Mouse (Mus musculus): ENCODE results near the gene Glul.
"Not testable (repeated sequence)": the region's sequence is repeated elsewhere in the genome, so short reads cannot be mapped to it uniquely, and the experiment has no call there.

Gene Glul

DNA sequence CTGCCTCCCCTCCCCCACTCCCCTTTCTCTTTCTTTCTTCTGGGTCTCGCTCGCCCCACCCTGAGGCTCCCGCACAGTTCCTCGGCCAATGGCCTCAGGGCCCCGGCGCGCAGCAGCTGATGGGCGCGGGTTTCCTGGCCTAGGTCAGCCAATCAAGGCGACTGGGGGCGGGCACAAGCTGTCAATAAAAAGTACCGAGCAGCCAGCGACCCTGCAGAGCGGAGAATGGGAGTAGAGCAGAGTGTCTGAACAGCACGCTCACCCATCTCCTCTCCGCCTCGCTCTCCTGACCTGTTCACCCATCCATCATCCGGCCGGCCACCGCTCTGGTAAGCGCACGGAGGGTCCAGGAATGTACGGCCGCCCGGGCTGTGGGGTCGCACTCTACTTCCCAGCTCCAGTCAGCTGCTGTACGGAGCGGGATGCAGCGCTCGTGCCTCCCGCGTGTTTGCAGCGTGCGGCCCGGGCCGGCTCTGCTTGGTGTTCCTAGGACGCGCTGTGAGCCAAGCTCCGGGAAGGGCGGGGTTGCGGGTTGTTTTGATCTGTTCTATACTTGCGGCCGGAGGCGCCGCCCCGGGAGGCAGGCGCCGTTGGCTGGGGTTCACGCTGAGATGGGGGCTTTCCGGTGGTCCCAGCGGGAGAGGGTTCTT, at the start of gene Glul, which contains the start of gene Teddm2:
TSS of gene Glul (plus strand) at position 214 of the 650 bp plus-strand sequence.
TSS of gene Teddm2 (minus strand) at position 498 of the 650 bp plus-strand sequence.
- DNase-seq (ENCODE audit: low spot score) = peak; percentile 87

DNA sequence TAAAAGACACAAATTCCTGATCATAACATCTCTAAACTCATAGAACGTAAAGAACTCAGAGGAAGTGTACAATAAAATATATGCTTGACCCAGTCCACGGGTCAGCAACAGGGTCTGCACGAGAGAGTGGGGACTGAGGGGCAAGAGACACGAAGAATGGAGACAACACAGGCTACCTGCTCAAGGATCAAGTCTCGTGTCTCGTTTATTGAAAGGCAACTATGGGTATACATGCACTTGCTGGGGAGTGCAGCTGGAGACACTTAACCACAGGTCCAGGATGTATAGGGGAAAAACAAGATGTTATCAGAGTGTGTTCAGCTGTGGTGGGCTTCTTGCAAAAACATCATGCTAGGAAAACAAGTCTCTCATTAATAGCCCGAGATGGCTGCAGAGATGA, 47.0 kb upstream of the Glul start:
- not testable (repeated sequence) for DNase-seq (ENCODE audit: low spot score)

DNA sequence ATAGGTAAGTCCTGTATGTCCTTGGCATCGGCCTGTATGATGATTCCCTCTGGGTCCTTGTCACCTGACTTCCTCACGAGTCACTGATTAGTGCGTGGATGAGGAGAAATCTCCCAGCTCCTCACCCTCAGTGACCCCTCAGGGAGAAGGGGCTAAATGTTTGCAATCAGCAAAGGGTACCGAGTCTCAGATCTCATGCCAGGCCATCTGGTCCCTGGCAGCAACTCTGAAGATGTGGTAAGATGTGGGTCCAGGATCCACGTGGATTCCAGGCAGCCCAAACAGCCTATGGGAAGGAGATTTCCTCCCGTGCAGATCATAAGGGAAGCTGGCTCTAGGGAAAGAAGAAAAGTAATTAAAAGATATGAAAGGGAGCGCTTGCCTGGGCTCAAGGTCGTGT, 43.8 kb upstream of the Glul start:
- no peak for DNase-seq (ENCODE audit: low spot score)

DNA sequence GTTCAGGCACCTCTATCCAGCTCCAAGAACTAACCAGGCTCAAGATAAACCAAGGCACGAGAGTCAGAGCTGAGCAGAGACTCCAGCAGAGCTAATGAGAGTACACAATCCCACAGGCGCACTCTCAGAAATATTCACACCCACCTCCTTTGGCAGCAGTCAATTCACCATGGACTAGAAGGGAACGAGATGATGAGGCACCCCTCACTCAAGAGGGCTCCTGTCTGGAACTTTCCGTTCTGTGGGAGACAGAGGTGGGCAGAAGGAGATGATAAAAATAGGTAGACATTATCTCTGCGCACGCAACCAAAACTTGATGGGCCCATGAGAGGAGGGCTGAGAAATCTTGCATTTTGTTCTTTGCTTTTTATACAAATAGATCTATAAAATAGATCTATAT, 25.7 kb upstream of the Glul start, which contains the start of gene Teddm1b:
TSS of gene Teddm1b (plus strand) at position 301 of the 400 bp plus-strand sequence.
- DNase-seq (ENCODE audit: low spot score) = no peak

DNA sequence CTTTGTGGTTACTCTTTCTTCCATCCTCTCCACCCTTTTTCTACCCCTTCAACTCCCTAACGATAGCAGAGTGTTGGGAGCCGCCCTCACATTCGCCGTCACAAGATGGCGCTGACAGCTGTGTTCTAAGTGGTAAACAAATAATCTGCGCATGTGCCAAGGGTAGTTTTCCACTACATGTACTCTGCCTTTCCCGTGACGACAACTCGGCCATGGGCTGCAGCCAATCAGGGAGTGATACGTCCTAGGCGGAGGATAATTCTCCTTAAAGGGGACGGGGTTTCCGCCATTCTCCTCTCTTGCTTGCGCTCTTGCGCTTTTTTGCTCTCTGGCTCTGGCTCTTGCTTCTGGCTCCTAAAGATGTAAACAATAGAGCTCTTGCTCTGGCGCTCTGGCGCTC, 19.4 kb upstream of the Glul start:
- DNase-seq (ENCODE audit: low spot score) = not testable (repeated sequence)

DNA sequence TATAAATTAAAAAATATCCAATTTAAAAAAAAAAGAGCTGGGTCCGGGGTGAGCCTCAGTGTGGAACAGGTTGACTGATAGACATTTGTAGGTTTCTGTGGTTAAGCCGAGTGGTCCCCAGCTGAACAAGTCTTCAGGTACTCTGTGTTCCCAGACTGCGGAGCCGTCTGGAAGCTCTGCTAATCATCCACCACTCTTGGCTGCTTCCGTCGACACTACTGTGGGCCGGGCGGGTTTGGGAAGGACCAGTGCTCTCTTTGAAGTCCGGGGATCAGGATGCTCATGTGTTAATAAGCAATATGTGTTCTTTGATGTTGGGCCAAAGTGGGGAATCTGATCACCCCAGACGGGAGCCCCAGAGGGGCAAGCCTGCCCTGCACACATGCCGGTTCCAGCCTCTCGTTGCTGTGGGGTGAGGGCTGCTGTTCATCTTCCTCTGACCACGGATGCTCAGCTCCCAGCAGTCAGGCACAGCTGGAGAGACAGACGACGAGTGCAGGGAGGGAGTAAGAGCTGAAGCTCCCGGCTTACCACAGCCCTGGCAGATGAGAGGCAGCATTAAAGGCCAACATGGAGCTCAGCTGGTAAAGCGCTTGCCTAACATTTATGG, 13.6 kb upstream of the Glul start:
- no peak for DNase-seq (ENCODE audit: low spot score)

DNA sequence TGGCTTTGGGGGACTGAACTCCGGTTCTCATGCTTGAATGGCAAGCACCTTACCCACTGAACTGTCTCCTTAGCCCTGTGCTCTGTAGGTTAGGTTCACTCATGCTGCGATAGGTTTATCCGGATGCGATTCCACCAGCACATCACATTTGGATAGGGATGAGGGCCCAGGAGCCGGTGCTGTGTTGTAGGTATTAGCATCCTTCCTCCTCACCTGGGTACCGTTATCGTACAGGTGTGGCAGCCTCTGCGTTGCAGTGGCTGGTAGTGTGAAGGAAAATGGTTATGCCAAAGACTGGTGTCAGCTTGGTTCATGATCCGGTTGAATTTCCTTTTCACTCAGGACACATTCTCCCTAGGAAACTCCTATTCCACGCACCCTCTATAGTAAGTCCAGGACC, 9.6 kb upstream of the Glul start:
- DNase-seq (ENCODE audit: low spot score) = no peak

DNA sequence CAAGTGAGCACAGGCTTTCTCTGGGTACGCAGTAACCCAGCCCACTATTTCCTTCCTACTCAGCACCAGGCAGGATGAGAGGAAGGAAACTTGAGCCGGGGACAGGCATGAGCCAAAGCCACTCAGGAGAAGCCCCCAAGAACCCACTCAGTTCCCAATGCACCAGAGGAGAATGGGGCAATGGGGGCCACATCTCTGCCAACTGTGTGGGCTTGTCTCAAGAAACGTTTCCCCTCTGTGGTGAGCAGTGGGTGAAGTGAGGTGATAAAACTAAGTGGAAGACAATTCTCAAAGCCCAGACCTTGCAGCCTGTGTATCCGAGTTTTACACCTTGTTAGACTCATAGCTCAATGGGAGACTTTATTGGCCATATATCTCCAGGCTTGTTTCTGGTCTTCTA, 8.3 kb upstream of the Glul start, which contains the start of gene Teddm1a:
TSS of gene Teddm1a (plus strand) at position 301 of the 400 bp plus-strand sequence.
- no peak for DNase-seq (ENCODE audit: low spot score)

DNA sequence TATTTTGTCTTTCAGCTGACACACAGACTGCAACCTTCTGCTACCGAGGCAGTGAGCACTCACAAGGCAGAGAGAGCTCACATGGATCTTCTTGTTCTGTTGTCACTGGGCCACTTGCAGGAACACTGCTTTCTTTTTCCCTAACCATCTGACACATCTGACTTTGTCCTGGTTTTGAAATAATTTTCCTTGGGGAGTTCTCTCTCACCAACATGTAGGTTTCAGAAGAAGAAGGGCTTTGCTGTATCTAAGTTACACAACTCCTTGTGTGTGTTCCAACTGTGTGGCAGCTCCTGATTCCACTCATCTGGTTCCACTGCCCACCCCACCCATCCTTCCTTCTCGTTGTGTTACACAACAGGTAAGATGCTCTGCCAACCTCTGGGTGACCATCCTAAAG, 6.0 kb upstream of the Glul start:
- DNase-seq (ENCODE audit: low spot score) = no peak

DNA sequence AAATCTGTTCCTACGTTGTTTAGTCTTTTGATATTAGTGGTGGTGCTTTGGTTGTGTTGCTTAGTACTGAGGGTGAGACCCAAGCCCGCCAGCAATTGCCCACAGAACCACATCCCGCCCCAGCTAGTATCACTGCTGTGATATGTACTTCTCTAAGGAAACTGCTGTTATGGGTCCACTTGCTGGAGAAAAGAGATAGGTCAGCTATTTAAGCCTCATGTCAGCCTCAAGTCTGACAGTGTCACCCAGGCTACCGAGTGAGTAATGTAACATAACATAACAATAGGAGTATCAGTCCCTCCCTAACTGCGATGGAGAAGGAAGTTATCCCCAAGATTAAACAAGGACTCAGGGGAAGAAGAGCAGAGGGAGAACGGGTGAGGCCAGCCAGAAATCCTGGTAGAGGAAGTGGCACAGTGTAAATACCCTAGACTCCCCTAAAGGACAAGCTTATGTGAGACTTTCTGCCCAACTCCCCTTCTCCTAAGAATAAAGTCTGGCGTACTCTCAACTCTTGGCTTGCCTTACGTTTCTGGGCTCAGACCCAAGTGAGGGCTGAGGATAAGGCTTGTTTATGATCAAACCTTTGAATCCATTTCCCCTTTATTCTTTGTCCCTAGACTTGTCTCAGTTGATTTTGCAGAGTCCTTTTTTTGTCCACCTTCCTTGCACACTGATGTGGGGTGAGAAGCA, 5.4 kb upstream of the Glul start:
- DNase-seq (ENCODE audit: low spot score) = no peak

DNA sequence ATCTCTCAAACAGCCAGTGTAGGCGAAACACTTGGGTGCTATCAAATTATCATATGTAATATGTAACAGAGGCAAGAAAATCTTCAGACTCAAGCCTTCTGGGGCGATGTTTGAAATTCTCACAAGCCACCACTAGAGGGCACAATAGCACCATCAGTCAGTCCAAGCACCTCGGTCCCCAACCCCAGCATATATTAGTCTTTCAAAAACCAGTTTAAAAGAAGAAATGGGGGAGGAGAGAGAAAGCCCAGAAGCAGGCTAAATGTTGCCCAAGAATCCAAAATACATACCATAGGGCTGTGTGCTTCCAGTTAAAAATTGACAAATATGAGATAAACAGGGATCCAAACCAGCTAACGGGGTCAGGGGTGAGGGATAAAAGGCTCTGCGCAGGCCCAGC, 4.8 kb upstream of the Glul start:
- no peak for DNase-seq (ENCODE audit: low spot score)

DNA sequence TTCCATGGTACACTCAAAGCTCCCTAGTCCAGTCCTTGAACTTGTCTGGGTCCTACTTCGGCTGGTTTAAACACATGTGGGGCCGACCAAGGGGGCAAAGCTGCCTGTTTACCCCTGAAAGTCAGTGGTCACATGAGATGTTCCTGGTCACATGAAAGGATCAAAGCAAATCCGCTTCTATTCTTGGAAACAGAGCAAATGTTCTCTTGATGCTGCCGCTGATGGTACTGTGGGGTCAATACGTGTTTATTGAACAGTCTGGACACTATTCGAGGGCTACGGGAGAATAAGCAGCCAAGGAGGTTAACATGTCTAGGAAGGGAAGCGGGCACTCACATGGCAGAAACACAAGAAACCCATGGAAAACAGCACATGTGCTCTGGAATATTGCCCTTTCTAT, 2.5 kb upstream of the Glul start:
- DNase-seq (ENCODE audit: low spot score) = no peak

DNA sequence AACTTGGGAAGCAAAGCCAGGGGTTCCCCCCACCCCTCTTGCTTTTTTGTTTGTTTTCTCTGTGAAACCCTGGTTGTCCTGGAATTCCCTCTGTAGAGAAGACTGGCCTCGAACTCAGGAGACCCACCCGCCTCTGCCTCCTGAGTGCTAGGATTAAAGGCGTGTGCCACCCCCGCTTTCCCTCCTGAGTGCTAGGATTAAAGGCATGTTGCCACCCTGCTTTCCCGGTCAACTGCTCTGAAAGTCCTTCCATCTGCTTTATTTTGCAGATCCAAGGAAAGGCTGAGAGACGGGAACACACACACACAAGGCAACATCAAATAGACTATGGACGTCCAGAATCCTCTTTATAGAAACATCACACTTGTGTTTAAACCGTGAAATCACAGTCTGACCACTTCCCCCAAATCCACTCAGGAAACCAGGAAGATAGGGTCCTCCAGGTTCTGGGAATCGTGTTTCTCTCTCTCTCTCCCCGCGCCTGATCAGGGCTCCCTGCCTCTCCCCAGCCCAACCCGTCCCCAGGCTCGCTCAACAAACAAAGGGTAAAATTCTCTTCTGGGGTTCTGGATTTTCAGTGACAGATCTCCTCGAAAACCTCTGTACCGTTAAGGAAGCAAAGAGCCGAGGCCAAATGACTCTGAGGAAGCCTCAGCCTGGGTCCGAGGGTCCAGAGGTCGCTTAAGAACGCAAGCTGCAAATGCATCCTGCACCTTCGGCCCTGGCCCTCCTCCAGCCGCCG, 584 bp upstream of the Glul start:
- no peak for DNase-seq (ENCODE audit: low spot score)

DNA sequence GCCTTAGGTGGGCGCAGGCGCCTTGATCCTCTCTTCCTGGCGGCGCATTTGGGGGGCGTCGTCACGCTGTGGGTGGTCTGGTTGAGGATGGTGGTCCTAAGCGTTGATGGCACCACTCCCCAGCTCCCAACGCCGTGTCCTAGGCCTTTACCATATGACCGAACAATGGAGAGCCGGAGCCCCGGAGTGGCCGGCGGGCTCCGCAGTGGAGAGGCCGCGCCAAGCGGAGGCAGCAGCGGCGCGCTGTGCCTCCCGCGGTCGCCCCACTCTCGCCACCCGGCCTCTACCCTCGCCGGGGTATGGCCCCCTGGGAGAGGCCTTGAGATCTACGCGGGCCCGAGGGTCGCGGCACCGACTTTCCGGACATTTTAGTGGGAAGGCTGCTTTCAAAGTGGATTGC, 637 bp downstream of the Glul start:
- DNase-seq (ENCODE audit: low spot score) = no peak

DNA sequence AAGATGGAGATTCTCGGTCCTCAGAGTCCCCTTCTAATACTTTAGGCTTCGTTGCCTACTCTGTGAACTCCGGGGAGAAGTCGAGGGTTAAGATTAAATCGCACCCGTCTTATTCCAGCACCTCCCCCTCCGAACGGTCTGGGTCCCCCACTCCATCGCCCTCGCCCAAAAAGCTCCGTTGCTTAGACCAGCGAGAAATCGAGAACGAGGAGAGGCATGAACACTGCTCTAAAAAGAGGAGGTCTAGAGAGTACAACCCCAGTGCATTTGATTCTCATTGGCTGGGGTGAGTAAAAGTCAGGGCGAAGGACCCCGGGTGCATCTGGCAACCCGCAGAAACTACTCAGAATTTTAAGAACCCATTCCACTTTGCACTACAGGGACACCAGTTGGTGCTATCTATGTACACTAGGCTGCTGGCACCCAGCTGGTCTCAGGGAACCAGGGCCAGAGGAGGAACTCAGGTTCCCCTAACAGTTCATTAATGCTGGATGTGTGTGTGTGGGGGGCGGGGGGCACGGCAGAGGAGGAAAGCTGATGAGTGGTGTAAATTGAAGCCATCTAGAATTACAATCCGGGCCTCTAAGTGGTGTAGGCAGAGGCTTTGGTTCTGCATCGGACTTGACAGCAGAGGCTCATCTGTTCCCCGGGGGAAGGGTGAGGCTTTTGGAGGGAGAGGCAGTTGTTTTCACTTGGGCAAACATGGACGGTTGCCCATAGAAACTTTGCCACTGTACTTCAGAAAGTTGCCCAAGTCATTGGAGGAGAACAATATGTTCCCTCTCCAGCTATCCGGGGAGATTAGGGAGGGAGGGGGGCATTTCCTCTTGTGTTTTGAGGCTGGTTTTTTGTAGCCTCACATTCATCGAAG, 1.4 kb downstream of the Glul start:
- DNase-seq (ENCODE audit: low spot score) = no peak

DNA sequence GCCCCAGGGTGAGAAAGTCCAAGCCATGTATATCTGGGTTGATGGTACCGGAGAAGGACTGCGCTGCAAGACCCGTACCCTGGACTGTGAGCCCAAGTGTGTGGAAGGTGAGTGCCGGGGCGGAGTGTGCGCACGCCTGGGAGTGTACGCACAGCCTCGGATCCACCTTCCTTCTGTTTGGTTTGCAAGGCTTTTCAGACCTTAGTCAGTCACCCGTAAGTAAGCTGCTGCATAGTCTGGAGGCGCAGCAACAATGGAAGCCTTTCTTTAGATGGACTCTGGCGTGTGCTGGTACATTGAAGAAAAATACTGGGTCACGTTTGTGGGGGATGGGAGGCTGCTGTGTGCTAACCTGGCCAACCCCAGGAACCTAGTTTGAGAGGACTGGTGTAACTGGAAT, 3.3 kb downstream of the Glul start:
- DNase-seq (ENCODE audit: low spot score) = no peak

DNA sequence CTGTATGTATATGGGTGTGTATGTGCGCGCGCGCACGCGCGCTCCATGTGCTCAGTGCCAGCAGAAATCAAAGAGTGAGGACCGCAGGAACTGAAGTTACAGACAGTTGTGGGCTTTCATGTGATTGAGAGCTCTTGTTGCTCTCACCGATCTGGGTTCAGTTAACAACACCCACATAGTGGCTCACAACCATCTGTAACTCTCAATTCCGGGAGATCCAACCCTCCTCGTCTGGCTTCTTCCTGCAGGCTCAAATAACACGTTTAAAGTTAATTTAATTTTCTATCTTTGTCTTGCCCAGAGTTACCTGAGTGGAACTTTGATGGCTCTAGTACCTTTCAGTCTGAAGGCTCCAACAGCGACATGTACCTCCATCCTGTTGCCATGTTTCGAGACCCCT, 4.5 kb downstream of the Glul start:
- DNase-seq (ENCODE audit: low spot score) = no peak

DNA sequence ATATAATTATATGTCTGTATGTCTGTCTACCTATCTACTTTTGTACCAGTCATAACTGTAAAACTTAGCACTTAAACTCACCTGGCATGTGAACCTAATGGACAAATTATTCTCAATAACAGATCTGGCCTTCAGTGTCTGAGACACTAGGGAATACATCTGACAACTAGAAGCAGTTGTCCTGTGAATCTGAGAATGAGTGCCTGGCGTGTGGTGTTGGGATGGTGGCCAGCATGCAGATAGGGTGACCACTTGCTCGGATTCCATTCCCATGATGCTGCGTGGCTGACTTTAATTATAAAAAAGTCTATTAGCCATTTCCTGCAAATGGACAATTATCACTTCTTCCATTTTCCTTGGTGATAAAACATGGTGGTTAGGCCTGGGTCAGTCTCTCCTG, 6.1 kb downstream of the Glul start:
- DNase-seq (ENCODE audit: low spot score) = no peak

DNA sequence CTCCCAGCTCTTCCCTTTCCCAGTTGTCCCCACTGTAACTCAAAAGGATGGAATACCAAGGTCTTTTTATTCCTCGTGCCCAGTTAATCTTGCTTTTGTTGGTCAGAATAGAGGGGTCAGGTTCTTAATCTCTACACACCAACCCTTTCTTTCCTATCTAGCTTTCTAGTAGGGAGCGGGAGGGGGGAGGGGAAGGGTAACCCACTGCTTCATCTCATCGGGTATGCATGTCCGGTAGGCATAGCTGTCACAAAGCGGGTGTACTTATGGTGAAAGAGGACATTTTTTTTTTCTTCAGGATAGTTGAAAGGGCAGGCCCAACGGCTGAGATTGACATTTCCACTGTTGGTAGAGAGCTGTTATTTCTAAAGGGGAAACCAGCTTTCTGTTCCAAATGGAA, 8.5 kb downstream of the Glul start:
- no peak for DNase-seq (ENCODE audit: low spot score)

DNA sequence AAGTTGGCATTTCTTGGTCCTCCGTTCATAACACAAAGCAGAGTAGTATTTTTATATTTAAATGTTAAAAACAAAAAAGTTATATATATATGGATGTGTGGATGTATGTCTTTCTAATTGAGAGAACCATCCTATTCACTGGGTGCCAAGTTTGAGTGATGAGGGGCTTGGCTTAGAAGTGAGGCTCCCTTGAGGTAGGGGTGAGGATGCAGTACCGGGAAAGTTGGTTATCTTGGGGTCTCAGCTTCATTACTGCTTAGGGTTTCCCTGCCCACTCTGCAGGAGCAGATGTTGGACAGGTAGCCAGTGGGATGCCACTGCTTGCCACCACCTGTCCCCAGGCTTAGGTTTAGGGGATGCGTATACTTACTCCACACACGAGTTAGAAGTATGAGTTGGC, 9.0 kb downstream of the Glul start:
- DNase-seq (ENCODE audit: low spot score) = no peak

DNA sequence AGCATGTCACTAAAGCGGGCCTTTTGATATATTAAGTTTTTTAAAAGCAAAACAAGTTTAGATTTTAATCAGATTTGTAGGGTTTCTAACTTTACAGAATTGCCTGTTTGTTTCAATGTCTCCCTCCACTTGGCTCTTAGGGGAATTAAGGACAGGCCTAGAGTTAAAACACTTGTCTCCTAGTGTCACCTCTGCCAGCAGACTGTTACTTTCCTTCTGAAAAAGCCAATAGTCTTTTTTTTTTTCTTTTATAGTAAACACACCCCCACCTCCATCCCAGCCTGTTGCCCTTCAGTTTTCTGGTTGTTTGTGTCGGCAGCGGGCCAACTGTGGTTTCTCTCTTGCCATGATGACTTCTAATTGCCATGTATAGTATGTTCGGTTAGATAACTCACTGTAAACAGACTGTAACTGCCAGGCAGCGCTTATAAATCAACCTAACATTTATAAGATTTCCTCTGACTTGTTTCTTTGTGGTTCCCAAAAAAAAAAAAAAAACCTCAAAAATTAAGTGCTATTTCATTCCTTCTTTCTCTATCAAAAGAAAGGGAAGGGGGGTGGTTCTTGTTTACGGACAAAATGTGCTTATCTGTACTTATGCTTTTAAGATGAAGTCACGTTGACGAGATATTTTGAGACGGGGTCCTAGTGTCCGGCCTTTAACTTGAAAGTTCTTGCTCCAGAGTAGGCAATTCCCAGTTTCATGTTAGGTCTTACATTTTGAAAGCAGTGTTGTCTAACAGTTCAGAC, 9.6 kb downstream of the Glul start:
- DNase-seq (ENCODE audit: low spot score) = peak; percentile 31
